Mouse (Mus musculus) urinary bladder, postnatal 4 days (tissue): Measurements from ENCODE around the gene Wdr82.

Experiments
- DNase-seq, 2 experiments: peaks; one replicate each; pipeline ENCODE4 v3.0.0; 2021 to 2022; ENCODE audit warnings: low spot score in 2 of 2

Wdr82 gene

GRCm38 (mm10) chr9:106170556-106171345, at the start of gene Wdr82:
Wdr82 (plus strand) TSS chr9:106170928.
- DNase-seq, result peak; percentile 86 to 90

- DNase-seq, result no peak
These were observed 47.1 kb upstream of the Wdr82 start for GRCm38 (mm10) chr9:106123599-106123998.

DNA sequence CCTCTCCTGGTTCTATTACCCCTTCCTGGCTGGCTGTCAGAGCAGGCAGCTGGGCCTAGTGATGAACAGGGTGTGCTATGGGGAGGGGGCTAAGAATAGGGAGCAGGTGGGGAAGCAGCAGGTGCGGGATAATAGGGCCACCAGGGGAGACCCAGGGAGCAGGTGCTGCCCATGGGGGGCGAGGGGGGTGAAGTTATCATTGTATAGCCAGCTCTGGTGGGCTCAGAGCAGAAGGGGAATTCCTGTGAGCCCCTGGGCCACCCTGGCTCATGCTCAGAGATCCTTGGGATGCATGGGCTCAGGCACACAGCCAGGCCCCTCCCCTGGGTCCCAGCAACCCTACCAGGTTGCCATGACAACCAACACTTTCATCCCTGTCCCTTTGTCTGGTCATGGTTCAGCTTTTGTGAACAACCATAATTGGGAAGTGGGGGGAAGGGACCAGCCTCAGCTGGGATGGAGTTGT, 43.9 kb upstream of the Wdr82 start:
- DNase-seq, result no peak

GRCm38 (mm10) chr9:106129072-106129471, 41.7 kb upstream of the Wdr82 start:
- no peak for DNase-seq

DNA sequence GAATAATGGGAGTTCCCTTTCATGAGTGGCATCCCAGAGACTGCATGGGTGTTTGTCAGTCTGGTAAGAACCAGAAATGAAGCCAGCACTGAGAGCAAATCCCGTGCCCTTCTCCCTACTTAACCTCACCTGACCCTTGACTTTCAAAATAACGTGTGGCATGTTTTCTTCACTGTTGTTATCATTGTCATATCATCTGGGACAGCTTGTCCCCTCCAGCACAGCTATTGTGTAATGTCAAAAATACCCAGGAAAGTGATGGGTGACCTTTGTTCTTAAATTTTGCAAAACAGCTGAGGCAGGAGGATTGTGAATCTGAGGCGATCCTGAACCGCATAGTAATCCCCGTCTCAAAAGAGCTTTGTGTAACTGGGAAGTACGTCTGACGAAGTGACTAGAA, 40.5 kb upstream of the Wdr82 start:
- DNase-seq, result no peak

GRCm38 (mm10) chr9:106137671-106138216, 33.0 kb upstream of the Wdr82 start:
- DNase-seq, result no peak

DNA sequence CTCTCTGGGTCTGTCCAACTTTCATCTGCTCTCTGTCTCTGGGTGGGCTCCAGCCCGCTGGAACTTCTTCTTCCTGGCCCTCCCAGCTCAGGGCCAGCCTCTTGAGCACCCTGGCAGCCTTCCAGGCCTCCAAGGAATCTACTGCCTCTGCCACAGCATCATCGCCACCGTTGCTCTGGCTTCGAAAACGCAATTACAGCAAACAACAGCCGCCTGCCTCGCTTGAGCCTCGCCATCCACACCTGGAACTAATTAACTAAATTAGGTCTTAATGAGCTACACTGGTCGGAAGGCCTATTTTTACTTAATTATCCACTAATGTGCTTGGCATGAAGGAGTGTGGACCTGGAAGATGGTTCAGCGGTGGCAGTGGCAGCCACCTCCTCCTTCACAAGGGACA, 31.0 kb upstream of the Wdr82 start:
- no peak for DNase-seq

DNA sequence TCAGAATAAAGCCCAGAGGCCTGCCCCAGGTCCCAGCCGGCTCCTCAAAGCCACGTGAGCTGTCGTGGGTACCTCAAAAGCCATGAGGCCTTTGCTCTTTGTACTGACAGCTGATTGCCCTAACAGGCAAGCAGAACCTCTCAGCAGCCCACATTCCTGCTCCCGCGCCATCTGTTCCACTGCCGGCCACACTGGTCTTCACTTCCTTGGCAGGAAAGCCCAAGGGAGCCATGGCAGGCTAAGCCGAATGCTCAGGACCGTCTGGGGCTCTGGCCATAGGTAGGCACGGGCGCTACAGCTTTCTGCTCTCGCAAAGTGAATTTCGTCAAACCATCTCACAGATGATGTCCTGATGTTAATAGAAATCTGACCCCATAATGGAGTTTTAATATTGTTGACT, 28.8 kb upstream of the Wdr82 start:
- DNase-seq, result no peak

GRCm38 (mm10) chr9:106144176-106144575, 26.6 kb upstream of the Wdr82 start:
- no peak for DNase-seq

GRCm38 (mm10) chr9:106145582-106145981, 25.1 kb upstream of the Wdr82 start:
- DNase-seq, result no peak

DNA sequence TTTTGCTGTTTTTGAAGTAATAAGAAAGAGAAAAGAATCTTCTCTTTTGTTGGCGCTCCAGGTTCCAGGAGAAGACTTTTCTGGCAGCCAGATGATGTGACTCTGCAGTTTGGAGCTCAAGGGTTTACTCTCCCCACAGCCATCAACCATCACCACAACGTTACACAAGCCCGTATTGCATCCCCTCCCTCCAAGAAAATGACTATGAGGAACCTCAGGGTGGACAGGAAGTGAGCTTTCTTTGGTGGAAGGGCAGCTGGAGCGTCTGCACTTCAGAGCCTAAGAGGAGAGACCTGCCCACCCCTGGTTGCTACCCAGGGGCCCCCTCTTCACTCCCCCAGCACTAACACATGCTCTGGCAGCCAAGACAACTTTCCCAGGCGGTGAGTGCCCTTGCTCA, 23.4 kb upstream of the Wdr82 start:
- no peak for DNase-seq

DNA sequence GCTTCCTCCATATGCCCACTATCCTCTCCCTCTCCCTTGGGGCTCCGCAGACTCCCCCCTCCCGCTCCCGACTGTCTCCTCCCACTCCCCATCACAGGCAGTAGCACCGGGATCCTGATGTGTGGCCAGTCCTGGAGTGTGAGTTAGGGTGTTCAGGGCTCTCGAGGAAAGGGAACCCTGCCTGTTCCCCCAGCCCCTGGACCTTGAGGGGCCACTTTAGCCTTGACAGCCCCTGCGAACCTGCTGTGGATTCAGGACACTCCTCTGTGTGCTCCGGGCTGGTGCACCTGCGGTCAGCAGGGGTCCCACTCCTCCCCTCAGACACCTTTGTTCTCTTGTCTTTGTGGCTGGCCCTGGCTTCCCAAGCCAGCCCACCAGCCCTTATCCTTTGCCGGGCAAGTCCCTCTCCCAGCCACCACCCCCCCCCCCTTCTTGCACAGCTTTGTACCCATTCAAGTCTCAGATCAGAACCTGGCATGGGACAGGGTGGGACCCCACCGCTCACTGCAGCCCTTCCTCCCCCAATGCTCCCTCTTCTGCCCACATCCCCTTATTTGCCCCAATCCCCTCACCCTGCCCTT, 22.8 kb upstream of the Wdr82 start:
- DNase-seq, result no peak

- no peak for DNase-seq
These were observed 22.0 kb upstream of the Wdr82 start for GRCm38 (mm10) chr9:106148541-106149398.

GRCm38 (mm10) chr9:106149399-106149754, 21.4 kb upstream of the Wdr82 start:
- no peak for DNase-seq

GRCm38 (mm10) chr9:106154106-106154505, 16.6 kb upstream of the Wdr82 start:
- no peak for DNase-seq

GRCm38 (mm10) chr9:106156419-106156818, 14.3 kb upstream of the Wdr82 start:
- no peak for DNase-seq

- DNase-seq, result no peak
These were observed 13.7 kb upstream of the Wdr82 start for GRCm38 (mm10) chr9:106156921-106157622.

DNA sequence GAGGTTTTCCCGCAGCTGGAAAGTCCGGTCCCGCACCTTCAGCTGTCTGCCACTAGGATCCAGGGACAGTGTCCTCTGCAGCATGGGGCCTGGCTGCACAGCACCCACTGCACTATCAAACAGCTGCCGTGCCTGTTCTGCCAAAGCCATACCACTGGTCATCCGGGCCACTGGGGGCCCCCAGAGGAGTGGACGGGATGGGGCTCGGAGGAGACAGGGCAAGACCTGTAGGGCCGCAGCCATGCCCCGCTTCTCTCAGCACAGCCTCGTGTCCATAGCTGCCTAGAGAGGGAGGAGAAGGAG, 13.2 kb upstream of the Wdr82 start:
- no peak for DNase-seq

DNA sequence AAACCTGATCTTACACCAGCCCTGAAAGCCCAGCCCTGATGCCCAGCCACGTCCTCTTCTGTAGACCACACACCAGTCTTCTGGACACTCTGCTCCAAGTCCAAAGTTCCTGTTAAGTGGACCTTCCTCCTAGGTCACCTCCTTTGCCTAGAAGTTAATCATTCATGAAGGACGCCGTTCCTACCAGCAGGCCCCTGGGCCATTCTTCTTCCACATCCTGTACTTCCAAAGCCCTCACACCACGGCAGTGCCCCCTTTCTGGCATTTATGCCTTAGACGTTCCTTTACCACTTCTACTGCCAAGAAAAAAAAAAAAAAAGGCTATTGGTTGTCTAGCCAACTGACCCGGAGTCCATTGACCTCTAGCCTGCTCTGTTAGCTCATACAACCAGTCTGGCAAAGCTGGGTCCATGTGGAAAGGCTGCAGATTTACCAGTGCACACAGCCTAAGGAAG, 12.7 kb upstream of the Wdr82 start, which contains the start of gene Glyctk:
TSS of gene Glyctk (minus strand) at position 102 of the 455 bp plus-strand sequence.
- no peak for DNase-seq

GRCm38 (mm10) chr9:106159237-106159636, 11.5 kb upstream of the Wdr82 start:
- DNase-seq, result no peak

DNA sequence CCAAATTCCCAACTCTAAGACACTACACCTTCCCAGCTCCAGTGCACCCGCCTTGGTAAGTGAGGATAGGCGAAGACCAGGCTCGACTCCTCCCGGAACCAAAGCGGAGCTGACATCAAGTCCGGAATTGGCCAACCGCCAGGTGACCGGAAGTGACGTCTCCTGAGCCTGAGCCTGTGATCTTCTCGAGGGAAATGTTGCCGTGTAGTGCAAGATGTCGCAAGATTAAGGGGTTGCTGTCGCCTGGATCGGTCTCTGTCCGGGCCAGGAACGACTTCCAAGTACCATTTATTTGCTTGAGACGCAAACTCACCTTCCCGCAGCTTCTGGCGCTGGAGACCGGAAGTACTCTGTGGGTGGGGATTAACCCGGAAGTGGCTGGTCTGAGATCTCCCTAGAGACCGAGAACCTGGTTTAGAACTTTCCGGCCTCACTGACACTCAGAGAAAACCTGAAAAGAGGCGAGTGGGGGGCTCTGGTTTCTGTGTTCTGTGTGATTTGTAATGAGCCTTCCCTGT, 10.9 kb upstream of the Wdr82 start:
- peak; percentile 91 to 99 for DNase-seq
